Mouse (Mus musculus) bone marrow, adult 2 months (tissue): ENCODE data around the gene Htr3a.
A peak's percentile ranks its signal among the peaks of the same experiment; 100 is the strongest.

Source experiments
- CTCF ChIP-seq: fragments of 200-500 bp; IDR thresholded peaks from 2 replicates; pipeline ENCODE4 v1.5.1; 2011; ENCODE audit warnings: low read length, control low read depth; ENCODE audit not compliant: control insufficient read depth, insufficient read depth
- POLR2A ChIP-seq: fragments of 200-500 bp; IDR thresholded peaks from 2 replicates; pipeline ENCODE4 v1.6.1; 2011; ENCODE audit warnings: low read depth, mild to moderate bottlenecking, control low read depth, low read length, borderline replicate concordance; ENCODE audit not compliant: control insufficient read depth

DNA sequence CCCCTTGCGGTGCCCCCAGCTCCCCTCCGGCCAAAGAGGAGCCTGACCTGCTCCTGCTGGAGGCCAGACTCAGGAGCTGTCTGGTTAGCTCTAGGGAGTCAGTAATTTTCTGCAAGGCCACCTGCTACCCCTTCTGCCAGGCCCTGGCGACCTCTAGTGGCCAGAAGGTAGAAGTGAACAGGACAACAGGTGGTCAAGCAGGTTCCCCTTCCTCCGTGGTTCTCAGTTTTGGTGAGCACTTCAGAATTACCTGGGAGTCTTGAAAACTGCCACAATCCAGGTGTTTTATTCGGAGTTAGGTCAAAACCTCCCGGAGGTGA is 50.4 kb downstream of the Htr3a start:
- TF ChIP-seq POLR2A (no peak), CTCF (peak; percentile 89)
